Mouse (Mus musculus): ENCODE results near the gene Cbfa2t3. TPM values are rescaled to one million over a fixed set of nuclear protein-coding genes. Genes with fewer than 3 reads are reported as not detected.

Cbfa2t3 gene
- total RNA-seq, 2 experiments from 2014 or later = 18.9 TPM

- DNase-seq (ENCODE audit: low spot score in 2 of 2) = no peak
These were observed 32.1 kb downstream of the Cbfa2t3 start for GRCm38 (mm10) chr8:122666827-122667226.

- DNase-seq (ENCODE audit: low spot score in 2 of 2) = no peak
These were observed 32.6 kb downstream of the Cbfa2t3 start for GRCm38 (mm10) chr8:122666338-122666764.

DNA sequence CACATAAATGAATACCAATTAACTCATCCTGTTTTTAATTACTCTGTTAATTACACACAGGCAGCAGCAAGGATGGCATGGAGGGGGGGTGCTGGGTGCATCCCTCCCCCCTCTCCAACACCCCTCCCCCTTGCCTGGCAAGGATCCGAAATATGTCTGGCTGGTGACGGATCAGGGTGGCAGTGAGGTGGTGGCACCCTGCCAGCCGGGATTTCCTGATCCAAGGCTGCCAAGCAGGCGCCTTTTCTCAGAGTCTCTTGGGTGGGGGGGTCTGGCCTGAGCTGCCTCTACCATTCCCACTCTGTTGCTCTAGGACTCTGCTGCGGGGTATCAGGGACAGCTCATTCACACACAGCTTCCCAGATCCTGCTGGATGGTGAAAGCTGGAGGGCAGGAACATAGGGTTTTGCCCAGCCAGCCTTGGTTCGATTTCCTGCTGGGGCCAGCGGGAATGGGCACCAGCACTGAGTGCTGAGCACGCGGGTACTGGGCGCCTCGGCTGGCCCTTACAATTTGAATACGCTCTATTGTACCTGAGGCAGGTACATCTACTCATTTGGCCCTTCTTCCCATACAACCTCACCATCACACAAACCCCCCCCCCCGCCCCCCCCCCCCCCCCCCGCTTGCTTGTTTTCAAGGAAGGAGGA is 33.1 kb downstream of the Cbfa2t3 start:
- peak in 1 of 2 experiments; percentile 71 for DNase-seq (ENCODE audit: low spot score in 2 of 2)

DNA sequence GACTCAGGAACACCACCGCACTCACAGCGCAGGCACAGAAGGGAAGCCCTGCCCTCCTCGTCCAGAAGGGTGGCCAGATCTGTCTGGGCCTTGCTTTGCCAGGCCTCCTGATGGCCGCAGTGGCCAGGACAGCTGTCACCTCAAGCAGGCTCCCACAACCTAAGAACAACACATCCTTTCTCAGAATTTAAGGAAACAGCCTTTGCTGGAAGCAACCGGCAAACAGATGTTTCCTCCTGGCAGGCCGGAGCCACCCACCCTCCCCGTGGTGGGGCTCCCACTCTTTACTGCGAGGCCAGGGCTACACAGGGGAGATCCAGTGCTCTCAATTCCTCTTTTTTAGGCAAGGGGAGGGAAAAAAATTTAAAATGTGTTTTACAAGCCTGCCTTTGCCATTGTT is 33.7 kb downstream of the Cbfa2t3 start:
- peak in 1 of 2 experiments; percentile 71 for DNase-seq (ENCODE audit: low spot score in 2 of 2)

GRCm38 (mm10) chr8:122663670-122664069 is 35.2 kb downstream of the Cbfa2t3 start:
- DNase-seq (ENCODE audit: low spot score in 2 of 2) = no peak

DNA sequence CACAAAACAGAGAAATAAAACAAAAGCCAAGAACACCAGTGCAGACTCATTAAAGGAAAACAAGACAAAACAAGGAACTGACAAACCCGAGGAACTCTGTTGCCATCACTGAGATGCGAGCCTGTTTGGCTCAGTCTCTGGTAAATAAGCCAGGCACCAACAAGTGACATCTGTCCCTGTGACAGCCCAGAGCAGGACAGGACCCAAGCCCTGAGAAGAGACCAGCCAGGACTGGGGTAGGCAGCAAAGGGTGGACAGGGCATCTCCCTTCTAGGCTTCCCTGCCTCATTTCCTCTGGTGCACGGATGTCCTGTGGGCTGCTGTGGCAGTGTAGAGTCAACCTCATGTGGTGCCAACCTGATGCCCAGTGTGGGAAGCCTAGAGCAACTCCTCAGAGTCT is 35.8 kb downstream of the Cbfa2t3 start:
- DNase-seq (ENCODE audit: low spot score in 2 of 2) = no peak

GRCm38 (mm10) chr8:122661894-122662293 is 37.0 kb downstream of the Cbfa2t3 start:
- DNase-seq (ENCODE audit: low spot score in 2 of 2) = no peak

DNA sequence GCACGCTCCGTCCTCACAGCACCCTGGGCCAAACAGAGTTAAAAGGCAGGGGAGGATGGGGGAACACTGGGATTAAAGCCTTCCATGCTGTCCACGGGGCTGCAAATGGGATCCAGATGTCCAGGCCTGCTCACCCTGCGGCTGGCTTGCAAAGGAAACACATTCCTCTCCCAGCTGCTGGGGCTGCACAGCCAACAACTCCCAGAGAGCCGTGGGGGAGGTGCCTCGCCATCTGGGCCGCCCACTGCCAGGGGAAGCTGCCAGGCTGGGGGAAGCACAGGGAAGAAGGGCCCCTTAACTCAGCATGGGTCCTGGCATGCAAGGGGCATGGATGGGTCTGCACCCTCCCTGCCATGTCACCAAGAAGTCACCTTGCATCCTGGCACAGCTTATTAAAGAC is 37.8 kb downstream of the Cbfa2t3 start:
- DNase-seq (ENCODE audit: low spot score in 2 of 2) = peak; percentile 77 to 87

DNA sequence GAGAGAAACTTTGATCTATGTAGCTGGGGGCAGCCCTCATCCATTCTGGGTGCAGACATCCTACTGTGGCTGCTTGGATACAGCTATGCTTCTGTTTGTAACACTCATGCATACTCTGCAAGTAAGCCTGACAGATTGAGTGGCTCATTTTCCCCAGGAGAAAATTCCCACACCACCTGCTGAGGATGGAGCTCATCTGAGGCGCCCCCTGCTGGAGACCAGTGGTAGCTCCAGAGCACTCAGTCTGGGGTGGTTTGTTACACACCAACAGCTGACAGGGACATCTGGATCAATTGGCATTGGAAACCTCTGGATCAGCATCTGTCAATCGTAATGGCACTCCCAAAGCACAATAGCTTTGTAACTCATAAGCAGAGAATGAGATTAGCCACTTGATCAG is 38.9 kb downstream of the Cbfa2t3 start:
- no peak for DNase-seq (ENCODE audit: low spot score in 2 of 2)

DNA sequence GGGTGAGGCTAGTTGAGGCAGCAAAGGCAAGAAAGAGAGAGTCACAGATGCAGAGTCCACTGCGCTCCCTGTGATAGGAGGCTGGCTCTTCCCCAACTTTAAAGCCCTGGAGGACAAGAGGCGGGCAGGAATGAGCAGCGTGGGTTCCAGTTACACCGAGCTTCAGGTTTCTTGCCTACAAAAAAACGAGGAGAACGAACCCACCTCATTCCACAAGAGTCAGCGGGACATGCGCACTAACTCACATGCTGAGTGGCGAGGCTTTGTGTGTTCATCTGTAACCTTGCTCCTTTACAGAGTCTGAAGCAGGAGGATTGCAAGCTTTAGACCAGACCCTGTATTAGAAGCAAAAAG is 40.1 kb downstream of the Cbfa2t3 start:
- DNase-seq (ENCODE audit: low spot score in 2 of 2) = no peak

- DNase-seq (ENCODE audit: low spot score in 2 of 2) = no peak
These were observed 40.6 kb downstream of the Cbfa2t3 start for GRCm38 (mm10) chr8:122658149-122658806.

DNA sequence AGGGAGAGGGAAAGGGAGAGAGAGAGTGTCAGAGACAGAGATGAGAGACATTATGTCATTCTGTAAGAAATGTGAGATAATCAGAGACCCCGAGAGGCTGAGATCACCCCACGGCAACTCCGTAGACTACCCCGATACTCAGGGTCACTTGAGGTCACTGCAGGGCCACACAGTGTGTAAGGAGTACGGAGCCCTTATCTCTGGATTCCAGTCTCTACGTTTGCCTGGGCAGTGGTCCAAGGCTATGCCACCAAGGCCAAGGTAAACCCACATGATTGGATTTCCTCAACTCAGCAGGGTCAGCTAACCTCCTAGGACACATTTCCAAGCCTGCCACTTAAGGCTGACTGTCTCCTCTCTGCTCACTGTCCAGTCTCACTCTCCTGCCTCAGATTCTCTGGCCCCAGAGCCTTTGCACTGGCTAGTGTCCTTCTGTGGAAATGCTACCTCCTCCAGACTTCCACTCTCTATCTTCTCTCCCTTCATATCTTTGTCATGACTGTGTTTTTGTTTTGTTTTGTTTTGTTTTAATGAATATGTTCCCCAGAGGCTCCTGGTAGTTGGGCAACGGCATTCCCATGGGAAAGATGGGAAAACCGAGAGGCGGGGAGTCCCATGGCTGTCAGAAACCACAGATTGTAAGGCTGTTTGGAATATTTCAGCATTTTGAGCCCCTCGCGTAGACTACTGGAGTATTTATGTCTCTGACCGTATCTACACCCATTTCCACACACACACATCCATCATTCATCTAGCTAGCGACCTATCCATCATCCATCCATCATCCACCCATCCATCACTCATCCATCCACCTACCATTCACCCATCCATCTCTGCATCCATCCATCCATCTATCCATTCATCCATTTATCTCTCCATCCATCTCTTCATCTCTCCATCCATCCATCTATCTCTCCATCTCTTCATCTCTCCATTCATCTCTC is 42.6 kb downstream of the Cbfa2t3 start:
- no peak for DNase-seq (ENCODE audit: low spot score in 2 of 2)

- peak in 1 of 2 experiments; percentile 42 for DNase-seq (ENCODE audit: low spot score in 2 of 2)
These were observed 44.1 kb downstream of the Cbfa2t3 start for GRCm38 (mm10) chr8:122654768-122655167.

- DNase-seq (ENCODE audit: low spot score in 2 of 2) = no peak
These were observed 46.3 kb downstream of the Cbfa2t3 start for GRCm38 (mm10) chr8:122652643-122653042.

DNA sequence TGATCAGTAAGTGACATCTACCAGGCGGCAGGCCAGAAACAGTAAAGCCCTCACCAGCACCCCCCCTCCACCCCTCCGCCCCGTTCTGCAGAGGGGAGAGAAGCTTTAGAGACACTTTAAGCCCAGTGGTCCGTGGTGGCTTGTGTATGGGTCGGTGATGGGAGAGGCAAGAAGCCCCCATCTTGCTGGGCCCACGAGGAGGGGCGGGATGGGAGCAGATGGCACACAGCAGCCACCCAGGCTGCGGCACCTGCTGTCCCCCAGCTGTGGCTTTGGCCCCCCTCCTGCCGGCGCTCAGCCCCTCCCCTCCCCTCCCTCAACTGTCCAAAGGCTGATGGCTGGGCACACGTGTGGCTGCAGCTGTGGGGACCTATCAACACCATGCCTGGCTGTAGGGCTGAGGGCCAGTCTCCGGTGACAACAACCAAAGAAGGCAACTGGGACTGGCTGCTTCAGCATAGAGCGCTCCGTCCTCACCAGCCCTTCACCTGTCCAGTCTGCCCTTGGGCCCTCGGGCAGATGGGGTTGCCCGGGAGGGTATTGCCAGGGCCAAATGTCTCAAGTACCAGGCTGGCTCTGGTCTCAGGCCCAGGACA is 47.5 kb downstream of the Cbfa2t3 start:
- DNase-seq (ENCODE audit: low spot score in 2 of 2) = peak in 1 of 2 experiments; percentile 58

- no peak for DNase-seq (ENCODE audit: low spot score in 2 of 2)
These were observed 50.5 kb downstream of the Cbfa2t3 start for GRCm38 (mm10) chr8:122648192-122648970.

GRCm38 (mm10) chr8:122646337-122646736 is 52.6 kb downstream of the Cbfa2t3 start:
- DNase-seq (ENCODE audit: low spot score in 2 of 2) = no peak

- DNase-seq (ENCODE audit: low spot score in 2 of 2) = no peak
These were observed 54.5 kb downstream of the Cbfa2t3 start for GRCm38 (mm10) chr8:122644175-122644954.

GRCm38 (mm10) chr8:122642071-122642470 is 56.8 kb downstream of the Cbfa2t3 start:
- no peak for DNase-seq (ENCODE audit: low spot score in 2 of 2)

DNA sequence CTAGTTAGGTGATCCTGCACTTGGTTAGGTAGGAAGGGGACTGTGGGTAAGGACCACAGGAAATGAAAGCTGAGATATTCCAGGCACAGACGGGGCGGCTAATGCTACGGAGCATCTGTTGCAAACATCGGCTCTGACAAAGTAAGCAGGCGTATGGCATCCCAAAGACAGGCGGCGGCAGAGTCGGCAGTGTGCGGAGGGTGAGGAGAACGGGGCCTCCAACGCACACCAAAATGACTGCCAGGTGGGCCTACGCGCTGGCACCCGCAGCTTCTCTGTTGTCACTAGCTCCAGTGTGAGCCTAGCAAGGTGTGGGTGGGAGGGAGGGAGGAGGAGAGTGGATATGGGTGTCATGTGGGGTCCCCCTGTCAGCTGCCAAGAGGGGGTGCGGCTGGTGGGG is 57.5 kb downstream of the Cbfa2t3 start:
- DNase-seq (ENCODE audit: low spot score in 2 of 2) = no peak

All from gastrocnemius, postnatal 4 days (tissue).